Mouse (Mus musculus) ES-Bruce4 (cell line): Measurements from ENCODE around the gene Rfx8.

Source experiments
- CTCF ChIP-seq: IDR thresholded peaks from one replicate; pipeline ENCODE4 v1.8.1; 2011; ENCODE audit warnings: low read depth, low read length
- EP300 ChIP-seq: IDR thresholded peaks from 2 replicates; pipeline ENCODE4 v1.6.1; 2011; ENCODE audit warnings: low read depth, low read length; ENCODE audit not compliant: insufficient read depth
- POLR2A ChIP-seq: IDR thresholded peaks from one replicate; pipeline ENCODE4 v1.8.1; 2011; ENCODE audit warnings: low read length; ENCODE audit not compliant: insufficient read depth

DNA sequence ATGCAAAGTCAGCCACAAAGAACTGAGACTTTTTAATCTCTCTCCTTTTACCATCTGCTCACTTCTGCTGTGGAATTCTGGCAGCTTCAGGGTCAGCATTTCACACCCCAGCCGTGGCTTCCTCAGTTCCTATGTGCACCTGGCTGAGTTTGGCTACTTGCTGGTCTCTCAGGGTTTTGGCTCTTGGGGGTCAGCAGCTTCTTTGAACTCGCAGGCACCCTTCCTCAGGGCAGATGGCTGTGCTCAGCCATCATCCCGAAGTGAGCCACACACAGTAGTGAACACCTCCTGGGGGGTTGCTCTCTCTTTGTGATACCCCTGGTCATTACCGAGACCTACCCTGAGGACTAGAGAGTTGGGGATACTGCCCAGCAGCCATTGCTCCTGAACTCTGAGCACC, 29.7 kb downstream of the Rfx8 start:
- no peak for TF ChIP-seq POLR2A
- no peak for TF ChIP-seq CTCF
- TF ChIP-seq EP300, result no peak
